Mouse (Mus musculus) cortical plate, adult 2 months (tissue): ENCODE results near the gene Tomm20l. TPM values are rescaled to one million over a fixed set of nuclear protein-coding genes. Genes with fewer than 3 reads are reported as not detected.
A peak's percentile ranks its signal among the peaks of the same experiment; 100 is the strongest.

Experiments used
- H3K27ac ChIP-seq: fragments of 200-500 bp; 2 replicates; pipeline ENCODE4 v1.5.1; 2012; ENCODE audit warnings: low read length, control low read depth, inconsistent platforms; ENCODE audit not compliant: insufficient read depth
- H3K4me1 ChIP-seq: fragments of 200-500 bp; 2 replicates; pipeline ENCODE4 v1.6.1; 2011; ENCODE audit warnings: low read length; ENCODE audit not compliant: control insufficient read depth, insufficient read depth
- H3K4me3 ChIP-seq: fragments of 200-500 bp; 2 replicates; pipeline ENCODE4 v1.5.1; 2011; ENCODE audit warnings: mild to moderate bottlenecking, low read length, control low read depth; ENCODE audit not compliant: insufficient read depth
- CTCF ChIP-seq: fragments of 200-500 bp; IDR thresholded peaks from 2 replicates; pipeline ENCODE4 v1.5.1; 2011; ENCODE audit warnings: mild to moderate bottlenecking, control low read depth, low read length; ENCODE audit not compliant: insufficient read depth; ENCODE audit errors: extremely low read depth
- POLR2A ChIP-seq: fragments of 200-500 bp; IDR thresholded peaks from 2 replicates; pipeline ENCODE4 v1.6.1; 2011; ENCODE audit warnings: mild to moderate bottlenecking, low read length, control low read depth; ENCODE audit not compliant: insufficient read depth; ENCODE audit errors: extremely low read depth
- polyA plus RNA-seq: library from polyadenylated mRNA; depleted of rRNA; stranded (reverse); fragments of >200 nt; gene quantifications from 2 replicates; pipeline ENCODE4 v1.2.3, GENCODE M21; 2012

Gene Tomm20l
- polyA plus RNA-seq, 1 experiment: not detected

DNA sequence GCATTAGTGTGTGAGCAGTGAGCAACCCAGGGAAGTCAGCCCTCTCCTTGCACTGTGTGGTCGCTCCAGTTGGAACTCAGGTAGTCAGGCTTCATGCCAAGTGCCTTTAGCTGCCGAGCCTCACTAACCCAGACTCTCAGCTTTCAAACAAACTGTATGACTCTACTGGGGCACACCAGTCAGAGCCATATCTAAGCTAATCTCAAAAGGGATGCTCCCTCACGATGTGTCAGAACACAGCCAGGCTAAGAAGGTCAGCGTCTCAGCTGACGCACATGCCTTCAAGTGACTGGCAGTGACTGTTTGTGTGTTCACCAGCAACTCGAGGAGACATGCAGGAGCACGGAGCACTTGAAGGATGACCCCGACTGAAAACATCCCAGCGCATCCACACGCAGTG, 11.5 kb downstream of the Tomm20l start:
- H3K27ac ChIP-seq: no peak overlapping the region
- H3K4me1 ChIP-seq: no peaks in the 10 kb centered on the region

GRCm38 (mm10) chr12:71123286-71123685, 12.1 kb downstream of the Tomm20l start:
- TF ChIP-seq POLR2A: no peak
- TF ChIP-seq CTCF: no peak
- H3K4me1 ChIP-seq: no peaks in the 10 kb centered on the region
- no peak overlapping the region for H3K27ac ChIP-seq
- no peak overlapping the region for H3K4me3 ChIP-seq

More for the DNA sequence above, 11.5 kb downstream of the Tomm20l start:
- no peak overlapping the region for H3K4me3 ChIP-seq
- TF ChIP-seq CTCF: no peak
- TF ChIP-seq POLR2A: no peak

GRCm38 (mm10) chr12:71135581-71135980, 24.4 kb downstream of the Tomm20l start:
- TF ChIP-seq CTCF (no peak), POLR2A (no peak)
- Histone ChIP-seq H3K4me1 (peaks cover 2% of the 10 kb centered on the region; the same call in 1 of the 2 replicates), H3K4me3 (peak overlapping the region; percentile 82), H3K27ac (no peak overlapping the region)

DNA sequence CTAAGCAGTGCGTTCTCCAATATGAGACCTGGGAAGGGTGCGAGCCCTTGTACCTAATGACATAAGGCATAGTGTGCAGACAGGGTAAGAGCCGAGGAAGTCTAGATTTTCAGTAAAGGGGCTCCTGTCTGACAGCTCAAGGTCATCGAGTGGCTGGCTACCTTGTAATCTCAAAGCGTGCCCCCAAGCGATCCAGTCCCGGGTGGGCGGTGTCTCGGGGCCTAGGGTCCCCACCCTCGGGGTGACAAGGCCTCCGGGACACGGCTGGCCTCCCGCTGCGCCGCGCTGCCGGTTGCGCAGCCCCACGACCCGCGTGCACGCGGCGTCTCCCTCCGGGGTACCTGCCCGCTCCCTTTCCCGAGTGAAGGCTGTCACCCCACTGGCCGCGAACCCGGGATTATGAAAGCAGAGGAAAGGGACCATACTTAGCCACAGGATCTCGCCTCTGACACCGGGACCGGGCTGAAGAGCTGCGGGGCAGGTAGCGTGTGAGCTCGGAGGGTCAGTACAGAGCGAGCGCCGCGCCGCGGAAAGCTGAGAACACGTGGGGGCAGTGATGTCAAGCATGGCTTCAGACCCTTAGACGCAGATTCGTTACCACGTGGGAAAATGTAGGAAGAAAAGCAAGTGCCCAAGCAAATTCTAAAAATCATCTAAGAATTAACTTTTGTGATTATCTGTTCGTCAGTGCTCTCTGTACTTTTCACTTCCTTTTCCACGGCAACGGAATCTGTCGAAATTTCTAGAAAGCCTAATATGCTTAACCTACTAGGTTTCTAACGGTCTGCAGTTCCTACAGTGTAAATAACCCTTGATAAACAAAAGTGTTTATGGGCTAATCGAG, 25.1 kb downstream of the Tomm20l start, which contains the start of the genes Timm9 and 2700049A03Rik:
TSS of gene Timm9 (minus strand) at position 555 of the 844 bp plus-strand sequence.
TSS of gene 2700049A03Rik (plus strand) at position 719 of the 844 bp plus-strand sequence.
- TF ChIP-seq POLR2A: peak; percentile 92
- TF ChIP-seq CTCF: no peak

DNA sequence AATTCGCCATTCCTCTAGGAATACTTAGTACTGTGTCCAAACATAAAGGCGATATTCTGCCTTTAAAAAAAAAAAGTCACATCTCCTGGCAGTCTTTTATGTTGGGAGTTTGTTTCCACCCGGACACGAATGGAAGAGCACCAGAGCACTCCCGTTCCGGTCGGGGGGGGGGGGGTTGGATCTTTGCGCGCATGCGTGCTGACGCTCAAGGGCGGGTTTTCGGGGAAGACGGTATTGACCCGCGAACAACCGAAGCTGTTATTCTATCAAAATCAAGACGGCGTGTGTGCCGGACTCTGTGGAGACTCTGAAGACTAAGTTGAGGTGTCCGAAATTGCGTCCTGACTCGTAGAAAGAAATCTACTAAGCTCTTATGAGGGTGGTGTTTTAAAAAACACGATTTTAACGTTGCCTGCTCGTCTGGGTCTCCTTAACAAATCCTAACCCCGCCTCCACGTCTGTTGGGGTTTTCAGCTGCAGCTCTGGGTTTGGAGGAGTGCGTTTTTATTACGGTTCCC, 25.8 kb downstream of the Tomm20l start:
- Histone ChIP-seq H3K4me3 (peak overlapping the region; percentile 82), H3K4me1 (peaks cover 2% of the 10 kb centered on the region; the same call in 1 of the 2 replicates), H3K27ac (no peak overlapping the region)
- TF ChIP-seq POLR2A (peak; percentile 61; the same call in 1 of the 2 replicates), CTCF (no peak)

More for the DNA sequence above, 25.1 kb downstream of the Tomm20l start, which contains the start of the genes Timm9 and 2700049A03Rik:
- peaks cover 2% of the 10 kb centered on the region; the same call in 1 of the 2 replicates for H3K4me1 ChIP-seq
- no peak within 1 kb of the TSS for H3K27ac ChIP-seq
- H3K4me3 ChIP-seq: peak within 1 kb of the TSS; percentile 82

DNA sequence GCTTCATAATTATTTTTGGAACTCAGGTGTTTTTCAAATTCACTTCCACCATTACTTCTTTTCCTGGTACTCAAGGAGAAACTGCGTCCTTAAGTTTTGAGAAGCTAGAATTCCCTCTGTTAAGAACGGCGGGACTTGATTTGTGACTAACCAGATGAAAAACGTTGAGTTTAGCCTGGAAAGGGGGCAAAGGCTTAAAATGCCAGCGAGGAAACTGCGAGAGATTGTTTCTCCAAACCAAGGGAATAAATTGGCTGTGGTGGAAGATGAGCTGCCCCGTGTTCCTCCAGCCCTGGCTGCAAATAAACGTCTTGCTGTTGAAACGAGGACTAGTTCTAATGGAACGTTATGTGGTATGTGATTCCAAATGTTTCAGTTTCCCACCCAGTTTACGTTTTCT, 26.5 kb downstream of the Tomm20l start:
- Histone ChIP-seq H3K4me3 (peak overlapping the region; percentile 11; the same call in 1 of the 2 replicates), H3K27ac (no peak overlapping the region), H3K4me1 (peaks cover 2% of the 10 kb centered on the region; the same call in 1 of the 2 replicates)
- no peak for TF ChIP-seq CTCF
- TF ChIP-seq POLR2A: no peak

DNA sequence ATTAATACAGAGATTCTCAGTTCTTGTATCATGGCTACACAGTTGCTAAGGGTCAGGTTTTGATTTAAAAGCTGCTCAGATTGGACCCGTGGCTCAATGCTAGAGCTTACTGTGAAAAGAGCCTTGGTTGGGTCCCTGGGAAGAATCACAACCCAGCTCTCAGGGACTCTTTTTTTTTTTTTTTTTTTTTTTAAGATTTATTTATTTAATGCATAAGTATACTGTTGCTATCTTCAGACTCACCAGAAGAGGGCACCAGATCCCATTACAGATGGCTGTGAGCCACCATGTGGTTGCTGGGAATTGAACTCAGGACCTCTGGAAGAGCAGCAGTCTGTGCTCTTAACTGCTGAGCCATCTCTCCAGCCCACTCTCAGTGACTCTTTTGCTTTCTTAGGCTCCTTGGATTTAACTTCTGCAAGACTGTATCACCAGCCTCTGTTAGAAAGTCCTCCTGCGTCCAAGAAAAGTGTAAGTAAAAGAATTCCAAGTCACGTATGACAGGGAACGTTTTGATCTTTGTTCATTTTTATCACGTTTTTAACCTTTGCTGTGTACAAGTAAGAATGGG, 28.1 kb downstream of the Tomm20l start:
- H3K4me3 ChIP-seq: no peak overlapping the region
- TF ChIP-seq POLR2A (no peak), CTCF (no peak)
- no peak overlapping the region for H3K27ac ChIP-seq
- peaks cover 2% of the 10 kb centered on the region; the same call in 1 of the 2 replicates for H3K4me1 ChIP-seq

GRCm38 (mm10) chr12:71141189-71141588, 30.0 kb downstream of the Tomm20l start:
- TF ChIP-seq CTCF: no peak
- TF ChIP-seq POLR2A: no peak
- no peak overlapping the region for H3K27ac ChIP-seq

GRCm38 (mm10) chr12:71147641-71148040, 36.4 kb downstream of the Tomm20l start:
- Histone ChIP-seq H3K27ac (no peak overlapping the region), H3K4me1 (no peaks in the 10 kb centered on the region), H3K4me3 (no peak overlapping the region)
- peak; percentile 34; the same call in 1 of the 2 replicates for TF ChIP-seq CTCF
- no peak for TF ChIP-seq POLR2A

More at GRCm38 (mm10) chr12:71141189-71141588, 30.0 kb downstream of the Tomm20l start:
- H3K4me3 ChIP-seq: no peak overlapping the region
- H3K4me1 ChIP-seq: no peaks in the 10 kb centered on the region

DNA sequence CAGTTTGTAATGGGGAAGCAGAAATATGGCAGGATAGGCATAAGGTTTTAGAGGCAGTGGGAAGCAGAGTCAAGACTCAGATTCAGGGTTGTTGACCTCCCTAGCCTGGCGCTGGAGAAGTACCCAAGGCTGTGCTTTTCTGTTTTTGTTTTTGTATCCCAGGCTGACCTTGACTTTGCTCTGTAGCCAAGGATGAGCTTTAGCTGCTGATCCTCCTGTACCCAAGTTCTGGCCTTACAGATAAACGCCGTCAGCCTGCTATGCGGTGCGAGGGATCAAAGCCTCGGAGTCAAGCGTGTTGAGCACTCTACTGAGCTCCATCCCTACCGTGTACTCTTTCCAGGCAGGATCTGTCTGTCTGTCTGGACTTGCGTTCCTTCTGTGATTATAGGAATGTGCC, 37.6 kb downstream of the Tomm20l start:
- TF ChIP-seq POLR2A (no peak), CTCF (no peak)
- Histone ChIP-seq H3K27ac (no peak overlapping the region), H3K4me1 (no peaks in the 10 kb centered on the region), H3K4me3 (no peak overlapping the region)
